Mouse (Mus musculus) midbrain, embryonic 15.5 days (tissue): Measurements from ENCODE around the gene Tmem40. TPM values are rescaled to one million over a fixed set of nuclear protein-coding genes. Genes with fewer than 3 reads are reported as not detected.

Experiments
- ATAC-seq: fragments of 200-750 bp; cut with Nextera tagmentation; replicated peaks from 2 replicates; pipeline ENCODE4 v1.8.0; 2017; ENCODE audit warnings: moderate TSS enrichment
- H3K27ac ChIP-seq: fragments of 300-500 bp; sonication (generic); 2 replicates; pipeline ENCODE4 v1.5.1; 2015; ENCODE audit warnings: mild to moderate bottlenecking, inconsistent platforms
- H3K27me3 ChIP-seq: fragments of 300-500 bp; sonication (generic); replicated peaks from 2 replicates; pipeline ENCODE4 v1.6.1; 2015; ENCODE audit warnings: inconsistent platforms
- H3K36me3 ChIP-seq: fragments of 300-500 bp; sonication (generic); replicated peaks from 2 replicates; pipeline ENCODE4 v1.6.1; 2015; ENCODE audit warnings: inconsistent platforms
- H3K4me1 ChIP-seq: fragments of 300-500 bp; sonication (generic); 2 replicates; pipeline ENCODE4 v1.6.1; 2015; ENCODE audit warnings: inconsistent platforms
- H3K4me2 ChIP-seq: fragments of 300-500 bp; sonication (generic); 2 replicates; pipeline ENCODE4 v1.6.1; 2015; ENCODE audit warnings: inconsistent platforms, mild to moderate bottlenecking, moderate library complexity
- H3K4me3 ChIP-seq: fragments of 300-500 bp; sonication (generic); 2 replicates; pipeline ENCODE4 v1.5.1; 2015; ENCODE audit warnings: mild to moderate bottlenecking, inconsistent platforms
- H3K9ac ChIP-seq: fragments of 300-500 bp; sonication (generic); 2 replicates; pipeline ENCODE4 v1.6.1; 2015; ENCODE audit warnings: mild to moderate bottlenecking, inconsistent platforms
- H3K9me3 ChIP-seq: fragments of 300-500 bp; sonication (generic); 2 replicates; pipeline ENCODE4 v1.6.1; 2016; ENCODE audit warnings: inconsistent platforms
- WGBS: fragments of 180-500 bp; shearing (Covaris S2); methylation state at CpG from one replicate; pipeline ENCODE4 v1.1.7; 2015; ENCODE audit warnings: mixed read lengths; 5-methylcytosine and 5-hydroxymethylcytosine counted together
- microRNA-seq: library from miRNA; unstranded; fragments of <30 nt; microRNA quantifications from one replicate; pipeline ENCODE4, GENCODE M21; 2016
- polyA plus RNA-seq: library from polyadenylated mRNA; unstranded; fragments of >200 nt; fragmentation: Nextera tagmentation; extraction: Ambion mirVana; gene quantifications from 2 replicates; pipeline ENCODE4 v1.2.1, GENCODE M21; 2015

The Tmem40 gene
- polyA plus RNA-seq, 1 experiment from 2014 or later: 1.2 TPM

GRCm38 (mm10) chr6:115692963-115693730, 69.1 kb downstream of the Tmem40 start:
- Histone ChIP-seq H3K9me3 (no peaks in the 10 kb centered on the region), H3K27me3 (no peaks in the 10 kb centered on the region), H3K9ac (no peak overlapping the region), H3K4me1 (no peaks in the 10 kb centered on the region), H3K36me3 (no peaks in the 10 kb centered on the region), H3K27ac (no peak overlapping the region), H3K4me3 (no peak overlapping the region), H3K4me2 (no peak overlapping the region)
- no peak for ATAC-seq
- WGBS: 65% methylated on average over 5 of the region's 5 CpGs

- H3K4me3 ChIP-seq: no peak overlapping the region
These were observed 69.9 kb downstream of the Tmem40 start for GRCm38 (mm10) chr6:115692163-115692950.

GRCm38 (mm10) chr6:115690105-115690504, 72.1 kb downstream of the Tmem40 start:
- Histone ChIP-seq H3K4me2 (no peak overlapping the region), H3K4me1 (no peaks in the 10 kb centered on the region), H3K4me3 (no peak overlapping the region), H3K36me3 (no peaks in the 10 kb centered on the region), H3K9ac (no peak overlapping the region), H3K9me3 (no peaks in the 10 kb centered on the region), H3K27ac (no peak overlapping the region), H3K27me3 (no peaks in the 10 kb centered on the region)
- ATAC-seq: no peak
- 91% methylated on average over 4 of the region's 4 CpGs for WGBS

More at GRCm38 (mm10) chr6:115692163-115692950, 69.9 kb downstream of the Tmem40 start:
- no peaks in the 10 kb centered on the region for H3K36me3 ChIP-seq
- no peaks in the 10 kb centered on the region for H3K27me3 ChIP-seq
- no peak overlapping the region for H3K27ac ChIP-seq
- H3K9me3 ChIP-seq: no peaks in the 10 kb centered on the region
- no peak for ATAC-seq
- WGBS: 62% methylated on average over 9 of the region's 9 CpGs
- H3K9ac ChIP-seq: no peak overlapping the region
- no peak overlapping the region for H3K4me2 ChIP-seq
- no peaks in the 10 kb centered on the region for H3K4me1 ChIP-seq

GRCm38 (mm10) chr6:115688589-115688988, 73.6 kb downstream of the Tmem40 start:
- no peaks in the 10 kb centered on the region for H3K36me3 ChIP-seq
- no peaks in the 10 kb centered on the region for H3K27me3 ChIP-seq
- 86% methylated on average over 4 of the region's 4 CpGs for WGBS
- no peak overlapping the region for H3K4me2 ChIP-seq
- no peak overlapping the region for H3K9ac ChIP-seq
- no peak overlapping the region for H3K27ac ChIP-seq
- ATAC-seq: no peak
- no peaks in the 10 kb centered on the region for H3K9me3 ChIP-seq
- H3K4me3 ChIP-seq: no peak overlapping the region
- no peaks in the 10 kb centered on the region for H3K4me1 ChIP-seq

- Histone ChIP-seq H3K27me3 (no peaks in the 10 kb centered on the region), H3K36me3 (no peaks in the 10 kb centered on the region), H3K4me3 (no peak overlapping the region), H3K4me2 (no peak overlapping the region), H3K27ac (no peak overlapping the region), H3K4me1 (no peaks in the 10 kb centered on the region), H3K9me3 (no peaks in the 10 kb centered on the region), H3K9ac (no peak overlapping the region)
- WGBS: 71% methylated on average over 3 of the region's 3 CpGs
- ATAC-seq: no peak
These were observed 74.5 kb downstream of the Tmem40 start for GRCm38 (mm10) chr6:115687753-115688152.

- no peak overlapping the region for H3K27ac ChIP-seq
- no peak overlapping the region for H3K9ac ChIP-seq
- WGBS: 48% methylated on average over 11 of the region's 11 CpGs
- H3K4me2 ChIP-seq: no peak overlapping the region
- no peak overlapping the region for H3K4me3 ChIP-seq
- no peaks in the 10 kb centered on the region for H3K36me3 ChIP-seq
- H3K4me1 ChIP-seq: no peaks in the 10 kb centered on the region
- ATAC-seq: no peak
- no peaks in the 10 kb centered on the region for H3K9me3 ChIP-seq
- no peaks in the 10 kb centered on the region for H3K27me3 ChIP-seq
These were observed 77.2 kb downstream of the Tmem40 start for GRCm38 (mm10) chr6:115684851-115685646.

GRCm38 (mm10) chr6:115684271-115684670, 77.9 kb downstream of the Tmem40 start:
- Histone ChIP-seq H3K36me3 (no peaks in the 10 kb centered on the region), H3K4me2 (no peak overlapping the region), H3K27me3 (no peaks in the 10 kb centered on the region), H3K4me3 (no peak overlapping the region), H3K4me1 (no peaks in the 10 kb centered on the region), H3K9me3 (no peaks in the 10 kb centered on the region), H3K27ac (no peak overlapping the region), H3K9ac (no peak overlapping the region)
- 95% methylated on average over 2 of the region's 2 CpGs for WGBS
- ATAC-seq: no peak

- H3K36me3 ChIP-seq: no peaks in the 10 kb centered on the region
- no peak overlapping the region for H3K27ac ChIP-seq
- 89% methylated on average over 4 of the region's 4 CpGs for WGBS
- no peak for ATAC-seq
- no peaks in the 10 kb centered on the region for H3K27me3 ChIP-seq
- no peak overlapping the region for H3K9ac ChIP-seq
- no peak overlapping the region for H3K4me3 ChIP-seq
- no peaks in the 10 kb centered on the region for H3K9me3 ChIP-seq
- H3K4me1 ChIP-seq: peaks cover 4% of the 10 kb centered on the region; the same call in 1 of the 2 replicates
- no peak overlapping the region for H3K4me2 ChIP-seq
These were observed 81.1 kb downstream of the Tmem40 start for GRCm38 (mm10) chr6:115681066-115681465.

Small RNA genes within 50 kb of the gene (microRNA-seq; reads per million reads assigned to microRNA genes)
- not detected for gene Mir7660

Other genes starting within 250 kb of the Tmem40 start
- gene Tsen2, start 217.7 kb downstream of the Tmem40 start, polyA plus RNA-seq: 34.6 and 35.5 TPM in 2 replicates
- gene Mkrn2os, start 169.8 kb downstream of the Tmem40 start, polyA plus RNA-seq: 0.49 and 0.74 TPM in 2 replicates
- gene Mkrn2, start 160.5 kb downstream of the Tmem40 start, polyA plus RNA-seq: 36.8 and 40.0 TPM in 2 replicates
- 142 and 146 TPM in 2 replicates for gene Raf1, start 85.8 kb downstream of the Tmem40 start, polyA plus RNA-seq
- gene Cand2, start 12.1 kb upstream of the Tmem40 start, polyA plus RNA-seq: 11.4 and 12.2 TPM in 2 replicates
- 881 and 890 TPM in 2 replicates for gene Rpl32, start 46.3 kb upstream of the Tmem40 start, polyA plus RNA-seq
- gene Efcab12, start 76.0 kb upstream of the Tmem40 start, polyA plus RNA-seq: 2.7 and 2.8 TPM in 2 replicates
- gene Mbd4, start 91.0 kb upstream of the Tmem40 start, polyA plus RNA-seq: 9.4 and 11.7 TPM in 2 replicates
- 33.1 and 34.4 TPM in 2 replicates for gene Ift122, start 91.1 kb upstream of the Tmem40 start, polyA plus RNA-seq
- gene Rho, start 169.3 kb upstream of the Tmem40 start, polyA plus RNA-seq: 0.18 and 0.49 TPM in 2 replicates
- gene H1foo, start 182.5 kb upstream of the Tmem40 start, polyA plus RNA-seq: not detected in 2 replicates
- gene Plxnd1, start 232.6 kb upstream of the Tmem40 start, polyA plus RNA-seq: 8.0 and 8.3 TPM in 2 replicates